Mouse (Mus musculus): ENCODE measurements at regions not wholly inside any gene's neighbourhood (a gene's known extent, or its start where the extent isn't known, plus 50 kb on each side); places are given as distances from the start of the nearest gene placed in this dataset.
"Not testable (repeated sequence)": the region's sequence is repeated elsewhere in the genome, so short reads cannot be mapped to it uniquely, and the experiment has no call there.

DNA sequence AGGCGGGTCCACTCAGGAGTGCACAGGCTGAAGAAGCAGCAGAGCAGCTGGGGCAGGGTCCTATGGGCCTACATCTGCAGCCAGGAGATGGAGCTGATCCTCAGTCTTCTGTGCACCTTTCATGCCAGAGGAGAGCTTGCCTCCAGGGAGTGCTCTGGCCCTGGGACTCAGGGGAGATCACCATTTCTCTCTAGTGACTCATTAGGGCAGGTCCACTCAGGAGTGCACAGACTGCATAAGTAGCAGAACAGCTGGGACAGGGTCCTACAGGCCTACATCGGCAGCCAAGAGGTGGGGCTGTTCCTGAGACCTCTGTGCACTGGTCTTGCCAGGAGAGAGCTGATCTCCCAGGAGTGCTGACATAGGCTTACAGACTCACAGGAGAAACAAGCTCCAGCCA, 159.4 kb upstream of the Gm21897 start:
- in situ Hi-C loops (cut with MboI, MseI) = loop anchor here (5.0 kb wide), 1 partner anchor 49 kb away; no protein-coding TSS in a partner anchor

- in situ Hi-C loops (cut with MboI, MseI) = no loop called here
These were observed 141.7 kb upstream of the Gm21897 start for GRCm38 (mm10) chr16:15175516-15175915.

- in situ Hi-C loops (cut with MboI, MseI) = no loop called here
These were observed 131.5 kb upstream of the Gm21897 start for GRCm38 (mm10) chr16:15185714-15186113.

GRCm38 (mm10) chr16:15194926-15195711, 122.1 kb upstream of the Gm21897 start:
- in situ Hi-C loops (cut with MboI, MseI) = no loop called here

GRCm38 (mm10) chr16:15195931-15196330, 121.3 kb upstream of the Gm21897 start:
- in situ Hi-C loops (cut with MboI, MseI) = not testable (repeated sequence)

DNA sequence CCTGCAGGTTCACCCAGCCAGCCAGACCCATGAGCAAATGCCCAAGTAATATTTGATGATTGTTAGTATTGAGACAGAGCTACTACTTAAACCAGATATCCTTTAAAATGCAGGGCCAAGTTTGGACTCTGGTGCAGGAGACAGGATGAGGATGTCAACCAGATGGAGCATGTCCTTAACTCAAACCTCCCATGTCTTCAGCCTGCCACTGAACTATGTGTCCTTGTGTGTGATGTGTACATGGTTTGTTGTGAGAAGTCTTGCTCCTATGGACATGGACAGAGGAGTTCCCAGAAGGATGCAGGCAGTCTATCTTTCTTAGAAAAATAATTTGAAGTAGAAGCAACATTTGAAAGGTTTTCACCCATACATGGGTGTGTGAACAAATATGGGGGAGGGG, 120.4 kb upstream of the Gm21897 start:
- in situ Hi-C loops (cut with MboI, MseI) = no loop called here

- in situ Hi-C loops (cut with MboI, MseI) = no loop called here
These were observed 101.3 kb upstream of the Gm21897 start for GRCm38 (mm10) chr16:15215921-15216320.

DNA sequence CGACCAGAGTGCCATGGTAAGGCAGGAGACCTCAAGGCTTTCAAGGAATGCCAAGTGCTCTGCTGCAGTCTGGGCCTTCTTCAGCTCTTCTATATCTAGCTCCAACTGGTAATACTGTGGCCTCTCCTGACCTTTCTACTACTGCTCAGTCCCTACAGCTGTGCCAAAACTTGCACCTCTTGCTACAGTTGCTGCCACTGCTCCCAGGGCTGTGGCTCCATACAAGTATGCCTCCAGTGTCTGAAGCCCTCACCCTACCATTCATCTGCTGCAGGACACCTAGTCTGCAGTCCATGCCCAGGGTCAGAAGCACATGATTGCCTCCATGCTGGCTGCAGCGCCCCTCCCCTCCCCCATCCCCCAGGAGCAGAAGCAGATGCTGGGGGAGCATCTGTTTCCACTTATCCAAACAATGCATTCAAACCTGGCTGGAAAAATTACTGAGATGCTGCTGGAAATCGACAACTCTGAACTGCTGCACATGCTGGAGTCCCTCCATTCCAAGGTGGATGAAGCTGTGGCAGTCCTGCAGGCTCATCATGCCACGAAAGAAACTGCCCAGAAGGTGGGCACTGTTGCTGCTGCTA, 96.2 kb upstream of the Gm21897 start:
- in situ Hi-C loops (cut with MboI, MseI) = no loop called here

- in situ Hi-C loops (cut with MboI, MseI) = loop anchor here (5.0 kb wide), 1 partner anchor 59 kb away; no protein-coding TSS in a partner anchor
These were observed 79.4 kb upstream of the Gm21897 start for GRCm38 (mm10) chr16:15237836-15238235.

- in situ Hi-C loops (cut with MboI, MseI) = loop anchor here (5.0 kb wide), 1 partner anchor 59 kb away; no protein-coding TSS in a partner anchor
These were observed 78.8 kb upstream of the Gm21897 start for GRCm38 (mm10) chr16:15238449-15238848.

- in situ Hi-C loops (cut with MboI, MseI) = no loop called here
These were observed 67.1 kb upstream of the Gm21897 start for GRCm38 (mm10) chr16:15250186-15250585.

GRCm38 (mm10) chr16:15251686-15252085, 65.6 kb upstream of the Gm21897 start:
- in situ Hi-C loops (cut with MboI, MseI) = no loop called here

DNA sequence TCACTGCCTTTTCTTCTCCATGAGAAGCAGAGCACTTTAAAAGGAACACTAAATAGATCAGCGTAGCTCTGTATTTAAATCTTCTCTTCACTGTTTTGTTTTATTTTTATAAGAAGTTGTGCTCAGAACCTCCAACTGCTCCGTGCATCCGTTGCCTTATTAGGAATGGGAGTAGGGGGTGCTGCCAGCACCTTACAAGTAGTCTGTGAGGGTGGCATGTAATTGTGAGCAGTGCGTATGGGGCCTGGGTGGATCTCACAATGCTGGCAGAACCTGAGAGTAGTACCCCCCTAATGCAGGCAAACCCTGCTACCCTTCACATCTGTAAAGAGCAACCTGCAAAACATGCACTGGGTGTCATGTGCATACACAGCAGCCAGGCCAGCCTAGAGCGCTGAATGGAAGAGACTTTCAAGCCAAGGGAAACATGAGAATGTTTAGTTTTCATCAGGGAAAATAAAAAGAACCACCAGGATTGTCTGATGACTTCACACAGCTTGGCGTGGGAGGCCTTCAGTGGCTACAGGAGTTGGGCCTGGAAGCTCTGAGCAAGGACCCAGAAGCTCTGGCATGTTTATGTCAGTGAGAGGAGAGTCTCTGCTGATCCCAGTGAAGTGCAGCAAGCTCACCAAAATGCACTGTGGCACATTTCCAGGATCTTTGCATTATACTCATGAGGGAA, 64.5 kb upstream of the Gm21897 start:
- in situ Hi-C loops (cut with MboI, MseI) = no loop called here

DNA sequence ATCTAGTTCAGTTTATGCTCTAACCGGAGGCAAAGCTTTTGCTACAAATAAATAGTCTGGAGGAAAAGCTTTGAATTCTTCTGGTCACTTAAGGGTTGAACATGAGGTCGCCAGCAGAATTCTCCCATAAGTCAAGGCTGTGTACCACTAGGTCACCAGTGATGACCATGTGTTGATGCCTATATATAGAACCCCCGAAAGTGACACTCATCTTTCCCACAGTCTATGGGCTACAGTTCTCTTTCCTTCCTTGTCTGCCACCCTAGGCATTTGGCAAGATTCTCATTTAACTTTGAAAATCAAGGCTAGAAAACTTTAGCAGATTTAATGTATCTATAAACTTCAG, 63.9 kb upstream of the Gm21897 start:
- in situ Hi-C loops (cut with MboI, MseI) = no loop called here

DNA sequence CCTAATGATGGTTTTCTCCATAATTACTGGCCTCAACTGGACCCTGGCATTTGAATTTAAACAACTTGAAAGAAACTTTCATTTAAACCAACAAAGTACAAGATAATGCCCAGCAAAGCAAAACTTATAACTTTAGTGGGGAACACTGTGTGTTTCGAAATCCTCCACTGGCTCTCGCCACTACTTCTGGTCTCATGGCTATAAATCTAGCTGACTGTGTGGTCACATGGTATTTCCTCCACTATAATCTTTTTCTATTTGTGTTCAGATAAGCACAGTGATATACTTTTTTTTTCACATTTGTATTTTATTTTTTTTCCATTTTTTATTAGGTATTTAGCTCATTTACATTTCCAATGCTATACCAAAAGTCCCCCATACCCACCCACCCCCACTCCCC, 62.6 kb upstream of the Gm21897 start:
- in situ Hi-C loops (cut with MboI, MseI) = no loop called here

GRCm38 (mm10) chr16:15259474-15259873, 57.8 kb upstream of the Gm21897 start:
- in situ Hi-C loops (cut with MboI, MseI) = no loop called here

GRCm38 (mm10) chr16:15260069-15260468, 57.2 kb upstream of the Gm21897 start:
- in situ Hi-C loops (cut with MboI, MseI) = no loop called here

Data from T-helper 1 cell (primary cell).